24 mouse cellular contexts compared by ENCODE assay signal in genomic region chr4:32334131-32334530, GRCm38 (mm10).
DNase-seq lines count a peak whose midpoint lies in the region; ATAC-seq and TF ChIP-seq lines count a peak whose summit lies in the region.
"Had no signal": no experiment of that assay in that cellular context is flagged by ENCODE, and none has a peak within 500 bp of the region (broad histone marks: within the 10 kb centered on the region; RNA-seq: fewer than 3 reads in every experiment).

No protein-coding gene starts in this region.

- peak; percentile 44 for DNase-seq in CD4-positive, CD25-positive, alpha-beta regulatory T cell, adult 2 months (ENCODE audit: low read depth, low spot score)
- DNase-seq in 416B (ENCODE audit: low read depth) = peak; percentile 58
- peak; percentile 20 for DNase-seq in NIH3T3 (ENCODE audit: low read depth)
- peak; percentile 61 for DNase-seq in naive thymus-derived CD4-positive, alpha-beta T cell, adult 2 months (ENCODE audit: low read depth)
- no peak for DNase-seq in liver, postnatal 0 days
- no peak for DNase-seq in layer of hippocampus, adult 9-10 months (ENCODE audit: low spot score)
- no peak for DNase-seq in cerebellum, adult 11 months
- DNase-seq: adrenal gland, adult 2 months; adrenal gland, postnatal 14 days; cerebellum, adult 18-20 months; cerebellum, adult 9-10 months; cerebellum, postnatal 14 days; gastrocnemius, postnatal 10 days; gastrocnemius, postnatal 36 days; heart, adult 2 months; kidney, adult 11 months had no signal

- H3K27me3 ChIP-seq in liver, postnatal 0 days (ENCODE audit: insufficient read depth, low read length) = no peaks in the 10 kb centered on the region
- H3K27me3 ChIP-seq: forebrain, embryonic 13.5 days; heart, embryonic 13.5 days; hindbrain, embryonic 12.5 days; hindbrain, embryonic 15.5 days; intestine, embryonic 15.5 days had no signal

- no peaks in the 10 kb centered on the region for H3K36me3 ChIP-seq in liver, postnatal 0 days (replicated peaks; ENCODE audit: insufficient read depth, low read length)
- H3K36me3 ChIP-seq: heart, embryonic 10.5 days; hindbrain, embryonic 12.5 days; hindbrain, embryonic 15.5 days; intestine, embryonic 15.5 days had no signal

- no peak for ATAC-seq in CD4-positive, CD25-positive, alpha-beta regulatory T cell, adult 4 months
- ATAC-seq in liver, postnatal 0 days = no peak
- ATAC-seq: forebrain, embryonic 13.5 days; forebrain, embryonic 16.5 days; intestine, embryonic 15.5 days had no signal

- no peak for TF ChIP-seq EP300 in liver, postnatal 0 days (IDR thresholded peaks at IDR 0.05; ENCODE audit: low read depth)

- H3K27ac ChIP-seq in liver, postnatal 0 days (ENCODE audit: low read depth) = no peak overlapping the region
- H3K27ac ChIP-seq: forebrain, embryonic 13.5 days; heart, adult 2 months; heart, embryonic 10.5 days; heart, embryonic 13.5 days; hindbrain, embryonic 12.5 days; hindbrain, embryonic 15.5 days; intestine, embryonic 15.5 days had no signal

- no peak for TF ChIP-seq CTCF in liver, postnatal 0 days (IDR thresholded peaks at IDR 0.05; ENCODE audit: low read depth)

- no peak overlapping the region for H3K4me2 ChIP-seq in liver, postnatal 0 days (ENCODE audit: low read depth, low read length)
- H3K4me2 ChIP-seq: forebrain, embryonic 13.5 days; heart, embryonic 13.5 days; hindbrain, embryonic 12.5 days; hindbrain, embryonic 15.5 days; intestine, embryonic 15.5 days had no signal

- H3K4me1 ChIP-seq in liver, postnatal 0 days (ENCODE audit: insufficient read depth) = peaks cover 33% of the 10 kb centered on the region

- 88% methylated on average over 1 of the region's 1 CpGs for WGBS in liver, postnatal 0 days (ENCODE audit: insufficient replicate concordance)

- H3K9ac ChIP-seq in liver, postnatal 0 days (replicated peaks) = no peak overlapping the region
- H3K9ac ChIP-seq: forebrain, embryonic 13.5 days; heart, embryonic 13.5 days; hindbrain, embryonic 12.5 days; hindbrain, embryonic 15.5 days; intestine, embryonic 15.5 days had no signal

- no peak overlapping the region for H3K4me3 ChIP-seq in liver, postnatal 0 days (ENCODE audit: low read depth, low read length)
- H3K4me3 ChIP-seq: forebrain, embryonic 13.5 days; heart, adult 2 months; heart, embryonic 10.5 days; heart, embryonic 13.5 days; hindbrain, embryonic 12.5 days; hindbrain, embryonic 15.5 days; intestine, embryonic 15.5 days had no signal

- H3K9me3 ChIP-seq in liver, postnatal 0 days (ENCODE audit: low read length) = no peaks in the 10 kb centered on the region
- H3K9me3 ChIP-seq: forebrain, embryonic 13.5 days; heart, embryonic 10.5 days; heart, embryonic 13.5 days; hindbrain, embryonic 12.5 days; hindbrain, embryonic 15.5 days; intestine, embryonic 15.5 days had no signal

Comparison
In these comparisons a context has a peak if more than half of its experiments do, and no peak if none do; other contexts are left out.
1. DNase-seq: peak in CD4-positive, CD25-positive, alpha-beta regulatory T cell, adult 2 months (single experiment), 416B (single experiment), NIH3T3 (single experiment) and naive thymus-derived CD4-positive, alpha-beta T cell, adult 2 months (single experiment); none in liver, postnatal 0 days (single experiment), layer of hippocampus, adult 9-10 months (single experiment) and cerebellum, adult 11 months (single experiment).